In genomic region chr14:33324556-33324955, GRCm38 (mm10) we compare ENCODE assay signal across 19 mouse cellular contexts.
DNase-seq lines count a peak whose midpoint lies in the region; ATAC-seq and TF ChIP-seq lines count a peak whose summit lies in the region.
"Had no signal": no experiment of that assay in that cellular context is flagged by ENCODE, and none has a peak within 500 bp of the region (broad histone marks: within the 10 kb centered on the region; RNA-seq: fewer than 3 reads in every experiment).

No protein-coding gene starts in this region.

- H3K27me3 ChIP-seq in lung, postnatal 0 days (replicated peaks; ENCODE audit: insufficient read depth, low read length): 0 out of 2 replicates have a peak, but pooled peaks cover 2% of the 10 kb centered on the region
- H3K27me3 ChIP-seq in embryonic facial prominence, embryonic 10.5 days (replicated peaks; ENCODE audit: low read depth, poor library complexity, severe bottlenecking): peaks cover 39% of the 10 kb centered on the region
- H3K27me3 ChIP-seq in midbrain, embryonic 11.5 days (ENCODE audit: control insufficient read depth, insufficient read depth, low read length): peaks cover 21% of the 10 kb centered on the region
- H3K27me3 ChIP-seq: Patski had no signal

- H3K27ac ChIP-seq in lung, postnatal 0 days (ENCODE audit: low read length): no peak overlapping the region
- 0 out of 2 replicates have a peak overlapping the region, but pooled peaks have one; percentile 24 for H3K27ac ChIP-seq in embryonic facial prominence, embryonic 10.5 days (replicated peaks)
- no peak overlapping the region for H3K27ac ChIP-seq in midbrain, embryonic 11.5 days (ENCODE audit: low read depth, low read length)
- H3K27ac ChIP-seq: forebrain, embryonic 12.5 days; midbrain, embryonic 13.5 days had no signal

- H3K9ac ChIP-seq in lung, postnatal 0 days (replicated peaks; ENCODE audit: low read depth): no peak overlapping the region
- H3K9ac ChIP-seq in midbrain, embryonic 11.5 days (ENCODE audit: low read length): no peak overlapping the region
- H3K9ac ChIP-seq: forebrain, embryonic 12.5 days; heart, embryonic 12.5 days; midbrain, embryonic 13.5 days had no signal

- no peak overlapping the region for H3K4me2 ChIP-seq in lung, postnatal 0 days (replicated peaks; ENCODE audit: low read depth, low read length)
- no peak overlapping the region for H3K4me2 ChIP-seq in midbrain, embryonic 11.5 days
- H3K4me2 ChIP-seq: forebrain, embryonic 12.5 days; heart, embryonic 12.5 days; midbrain, embryonic 13.5 days had no signal

- no peaks in the 10 kb centered on the region for H3K9me3 ChIP-seq in lung, postnatal 0 days (ENCODE audit: low read length)
- no peaks in the 10 kb centered on the region for H3K9me3 ChIP-seq in embryonic facial prominence, embryonic 10.5 days
- no peaks in the 10 kb centered on the region for H3K9me3 ChIP-seq in midbrain, embryonic 11.5 days (ENCODE audit: control insufficient read depth, low read length)
- H3K9me3 ChIP-seq: forebrain, embryonic 12.5 days; heart, embryonic 12.5 days; midbrain, embryonic 13.5 days had no signal

- ATAC-seq in lung, postnatal 0 days: no peak
- ATAC-seq in monocyte, adult 5-6 weeks (replicated peaks; ENCODE audit: insufficient number of reproducible peaks, low FRiP score, low TSS enrichment, poor library complexity, severe bottlenecking): peak; percentile 78
- ATAC-seq in midbrain, embryonic 11.5 days (ENCODE audit: low FRiP score): no peak
- no peak for ATAC-seq in megakaryocyte-erythroid progenitor cell, adult 5-6 weeks (replicated peaks; ENCODE audit: low FRiP score, low TSS enrichment, poor library complexity, severe bottlenecking)
- ATAC-seq: activated CD4-positive, CD25-positive, alpha-beta regulatory T cell, adult 4 months; midbrain, embryonic 13.5 days; Patski had no signal

- no peak overlapping the region for H3K4me3 ChIP-seq in lung, postnatal 0 days (ENCODE audit: low read depth, low read length)
- H3K4me3 ChIP-seq in embryonic facial prominence, embryonic 10.5 days: no peak overlapping the region
- H3K4me3 ChIP-seq in midbrain, embryonic 11.5 days (ENCODE audit: low read depth, low read length): no peak overlapping the region
- H3K4me3 ChIP-seq: forebrain, embryonic 12.5 days; heart, embryonic 12.5 days; midbrain, embryonic 13.5 days had no signal

- no peak for TF ChIP-seq EP300 in lung, postnatal 0 days (IDR thresholded peaks at IDR 0.05)

- intact Hi-C loops in heart, postnatal 36 days (cut with DNase I): no loop called here

- TF ChIP-seq CTCF in lung, postnatal 0 days (IDR thresholded peaks at IDR 0.05): no peak

- H3K36me3 ChIP-seq in lung, postnatal 0 days (ENCODE audit: insufficient read depth, low read length): no peaks in the 10 kb centered on the region
- H3K36me3 ChIP-seq in embryonic facial prominence, embryonic 10.5 days (replicated peaks): no peaks in the 10 kb centered on the region
- no peaks in the 10 kb centered on the region for H3K36me3 ChIP-seq in midbrain, embryonic 11.5 days (ENCODE audit: control insufficient read depth, insufficient read depth, low read length)
- H3K36me3 ChIP-seq: forebrain, embryonic 12.5 days; heart, embryonic 12.5 days; midbrain, embryonic 13.5 days had no signal

- H3K4me1 ChIP-seq in lung, postnatal 0 days (ENCODE audit: insufficient read depth, low read depth, low read length): peaks cover 10% of the 10 kb centered on the region
- peaks cover 43% of the 10 kb centered on the region for H3K4me1 ChIP-seq in embryonic facial prominence, embryonic 10.5 days
- peaks cover 16% of the 10 kb centered on the region for H3K4me1 ChIP-seq in midbrain, embryonic 11.5 days (ENCODE audit: control insufficient read depth, insufficient read depth, low read length)

- peak; percentile 97 for DNase-seq in heart, adult 11 months
- DNase-seq in heart, postnatal 36 days: no peak
- peak; percentile 56 for DNase-seq in lung, postnatal 36 days
- no peak for DNase-seq in lung, postnatal 0 days (ENCODE audit: low spot score)
- DNase-seq in embryonic facial prominence, embryonic 10.5 days (ENCODE audit: low spot score): no peak
- no peak for DNase-seq in midbrain, embryonic 11.5 days (ENCODE audit: low spot score, missing footprints)
- DNase-seq: adrenal gland, postnatal 25 days; cerebellum, postnatal 10 days; kidney, adult 18-20 months; kidney, postnatal 10 days; right cerebral cortex, adult 18-20 months; thymus, postnatal 4 days had no signal

- WGBS in lung, postnatal 0 days: 55% methylated on average over 6 of the region's 6 CpGs
- 64% methylated on average over 6 of the region's 6 CpGs for WGBS in embryonic facial prominence, embryonic 10.5 days
- WGBS in midbrain, embryonic 11.5 days: 80% methylated on average over 6 of the region's 6 CpGs

Comparison
In these comparisons a context has a peak if more than half of its experiments do, and no peak if none do; other contexts are left out.
1. DNase-seq: peak in heart, adult 11 months (single experiment) and lung, postnatal 36 days (single experiment); none in heart, postnatal 36 days (0 of 2), lung, postnatal 0 days (single experiment), embryonic facial prominence, embryonic 10.5 days (single experiment) and midbrain, embryonic 11.5 days (single experiment).